Mouse (Mus musculus) limb, embryonic 11.5 days (tissue): ENCODE measurements around the gene Zc3h7b. TPM values are rescaled to one million over a fixed set of nuclear protein-coding genes. Genes with fewer than 3 reads are reported as not detected.
A peak's percentile ranks its signal among the peaks of the same experiment; 100 is the strongest.

ENCODE experiments used
- ATAC-seq: fragments of 200-750 bp; cut with Nextera tagmentation; 2 replicates; pipeline ENCODE4 v1.8.0; 2017; ENCODE audit warnings: low read depth; ENCODE audit not compliant: insufficient number of reproducible peaks, low FRiP score, low TSS enrichment
- DNase-seq: peaks from one replicate; pipeline ENCODE4 v3.0.0-alpha.2; 2015; ENCODE audit warnings: low spot score
- H3K27ac ChIP-seq: fragments of 300-500 bp; sonication (generic); replicated peaks from 2 replicates; pipeline ENCODE4 v1.5.1; 2014; ENCODE audit warnings: low read depth, mild to moderate bottlenecking, low read length
- H3K27me3 ChIP-seq: fragments of 300-500 bp; sonication (generic); 2 replicates; pipeline ENCODE4 v1.6.1; 2014; ENCODE audit warnings: mild to moderate bottlenecking, low read length, mixed read lengths; ENCODE audit not compliant: control insufficient read depth, insufficient read depth
- H3K36me3 ChIP-seq: fragments of 300-500 bp; sonication (generic); 2 replicates; pipeline ENCODE4 v1.6.1; 2014; ENCODE audit warnings: mild to moderate bottlenecking, low read length, moderate library complexity, mixed read lengths; ENCODE audit not compliant: control insufficient read depth, insufficient read depth
- H3K4me1 ChIP-seq: fragments of 300-500 bp; sonication (generic); 2 replicates; pipeline ENCODE4 v1.6.1; 2014; ENCODE audit warnings: low read length, mixed read lengths; ENCODE audit not compliant: control insufficient read depth, insufficient read depth
- H3K4me2 ChIP-seq: fragments of 300-500 bp; sonication (generic); 2 replicates; pipeline ENCODE4 v1.6.1; 2014; ENCODE audit warnings: low read depth, mild to moderate bottlenecking, moderate library complexity; ENCODE audit not compliant: severe bottlenecking
- H3K4me3 ChIP-seq: fragments of 300-500 bp; sonication (generic); 2 replicates; pipeline ENCODE4 v1.5.1; 2014; ENCODE audit warnings: low read depth, low read length
- H3K9ac ChIP-seq: fragments of 300-500 bp; sonication (generic); 2 replicates; pipeline ENCODE4 v1.6.1; 2014; ENCODE audit warnings: mild to moderate bottlenecking, low read length
- H3K9me3 ChIP-seq: fragments of 300-500 bp; sonication (generic); 2 replicates; pipeline ENCODE4 v1.6.1; 2016; ENCODE audit warnings: low read length; ENCODE audit not compliant: control insufficient read depth
- WGBS: fragments of 180-500 bp; shearing (Covaris S2); extraction: QIAGEN DNeasy Blood & Tissue Kit; methylation state at CpG from one replicate; pipeline ENCODE4 v1.1.7; 2014; 5-methylcytosine and 5-hydroxymethylcytosine counted together
- polyA plus RNA-seq: library from polyadenylated mRNA; unstranded; fragments of >200 nt; fragmentation: Nextera tagmentation; extraction: Ambion mirVana; gene quantifications from 2 replicates; pipeline ENCODE4 v1.2.1, GENCODE M21; 2014

Zc3h7b gene
- polyA plus RNA-seq, 1 experiment from 2014 or later, result 57.9 TPM

- DNase-seq (no peak), ATAC-seq (no peak)
- Histone ChIP-seq H3K9ac (no peak overlapping the region; the same call in 1 of the 2 replicates), H3K9me3 (no peaks in the 10 kb centered on the region), H3K4me1 (0 out of 2 replicates have a peak, but pooled peaks cover 6% of the 10 kb centered on the region), H3K27ac (no peak overlapping the region), H3K27me3 (no peaks in the 10 kb centered on the region), H3K4me2 (peak overlapping the region; percentile 81; the same call in 1 of the 2 replicates), H3K4me3 (no peak overlapping the region; the same call in 1 of the 2 replicates), H3K36me3 (no peaks in the 10 kb centered on the region)
- 62% methylated on average over 1 of the region's 1 CpGs for WGBS
These were observed 64.7 kb downstream of the Zc3h7b start for GRCm38 (mm10) chr15:81809550-81809949.

- Histone ChIP-seq H3K4me2 (peak overlapping the region; percentile 81), H3K27ac (peak overlapping the region; percentile 8; the same call in 1 of the 2 replicates), H3K27me3 (no peaks in the 10 kb centered on the region), H3K9ac (peak overlapping the region; percentile 38), H3K9me3 (no peaks in the 10 kb centered on the region), H3K36me3 (no peaks in the 10 kb centered on the region), H3K4me3 (peak overlapping the region; percentile 75), H3K4me1 (0 out of 2 replicates have a peak, but pooled peaks cover 6% of the 10 kb centered on the region)
- ATAC-seq (no peak), DNase-seq (peak; percentile 58)
- WGBS, result 1% methylated on average over 10 of the region's 10 CpGs
These were observed 65.3 kb downstream of the Zc3h7b start for GRCm38 (mm10) chr15:81810150-81810549.

DNA sequence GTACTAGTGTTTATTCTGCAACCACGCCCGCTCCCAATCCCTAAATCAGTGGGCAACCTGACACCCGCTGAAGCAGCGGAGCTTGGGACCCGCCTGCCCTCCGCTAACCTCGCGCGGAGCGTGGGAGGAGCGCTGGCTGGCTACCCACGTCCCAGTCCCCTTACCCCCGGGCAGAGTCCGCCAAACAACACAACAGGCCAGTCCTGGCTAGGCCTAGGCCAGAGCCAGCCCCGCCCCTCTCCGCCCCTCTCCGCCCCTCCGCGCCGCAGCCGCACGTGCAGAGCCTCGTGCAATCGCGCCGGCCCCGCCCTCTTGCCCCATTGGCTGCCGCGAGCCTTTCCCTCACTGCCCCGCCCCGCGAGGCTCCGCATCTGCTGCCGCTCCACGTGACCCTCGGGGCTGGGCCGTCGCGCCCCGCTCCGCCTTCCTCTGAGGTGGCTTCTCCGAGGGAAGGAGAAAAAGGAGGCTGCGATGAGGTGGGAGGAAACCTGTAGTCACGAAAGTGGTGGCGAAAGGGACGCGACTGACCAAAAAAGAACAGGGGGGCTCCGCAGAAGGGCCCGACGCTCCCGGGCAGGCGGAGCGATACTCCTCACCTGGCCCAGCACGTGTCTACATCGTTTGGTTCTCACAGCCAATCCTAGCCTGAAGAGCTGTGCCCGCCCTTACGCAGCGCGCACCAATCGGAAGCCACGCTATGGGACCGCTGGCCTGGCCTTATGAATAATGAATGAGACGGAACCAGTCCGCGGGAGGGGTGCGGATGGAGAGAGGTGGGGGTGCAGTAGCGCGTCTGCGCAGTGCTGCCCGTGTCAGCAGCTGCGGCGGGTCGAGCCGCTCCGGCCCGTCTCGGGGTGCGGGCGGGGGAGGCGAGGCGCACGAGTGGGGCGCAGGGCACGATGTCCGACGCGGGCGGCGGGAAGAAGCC is 66.1 kb downstream of the Zc3h7b start:
- ATAC-seq, result peak; percentile 99
- under 1% methylated on average over 88 of the region's 89 CpGs for WGBS
- Histone ChIP-seq H3K9me3 (no peaks in the 10 kb centered on the region), H3K4me3 (peak overlapping the region; percentile 75), H3K4me2 (peak overlapping the region; percentile 81), H3K27me3 (no peaks in the 10 kb centered on the region), H3K27ac (peak overlapping the region; percentile 8; the same call in 1 of the 2 replicates), H3K9ac (peak overlapping the region; percentile 72), H3K36me3 (0 out of 2 replicates have a peak, but pooled peaks cover 2% of the 10 kb centered on the region), H3K4me1 (0 out of 2 replicates have a peak, but pooled peaks cover 6% of the 10 kb centered on the region)
- DNase-seq, result peak; percentile 99

GRCm38 (mm10) chr15:81811599-81811996 is 66.7 kb downstream of the Zc3h7b start:
- H3K27ac ChIP-seq, result no peak overlapping the region; the same call in 1 of the 2 replicates
- H3K4me2 ChIP-seq, result peak overlapping the region; percentile 81
- no peaks in the 10 kb centered on the region for H3K9me3 ChIP-seq
- peak overlapping the region; percentile 72 for H3K9ac ChIP-seq
- WGBS, result 2% methylated on average over 21 of the region's 26 CpGs
- peaks cover 4% of the 10 kb centered on the region; the same call in 1 of the 2 replicates for H3K36me3 ChIP-seq
- no peaks in the 10 kb centered on the region for H3K27me3 ChIP-seq
- peak; percentile 22 for ATAC-seq
- peak overlapping the region; percentile 75 for H3K4me3 ChIP-seq
- DNase-seq, result no peak
- 0 out of 2 replicates have a peak, but pooled peaks cover 6% of the 10 kb centered on the region for H3K4me1 ChIP-seq

DNA sequence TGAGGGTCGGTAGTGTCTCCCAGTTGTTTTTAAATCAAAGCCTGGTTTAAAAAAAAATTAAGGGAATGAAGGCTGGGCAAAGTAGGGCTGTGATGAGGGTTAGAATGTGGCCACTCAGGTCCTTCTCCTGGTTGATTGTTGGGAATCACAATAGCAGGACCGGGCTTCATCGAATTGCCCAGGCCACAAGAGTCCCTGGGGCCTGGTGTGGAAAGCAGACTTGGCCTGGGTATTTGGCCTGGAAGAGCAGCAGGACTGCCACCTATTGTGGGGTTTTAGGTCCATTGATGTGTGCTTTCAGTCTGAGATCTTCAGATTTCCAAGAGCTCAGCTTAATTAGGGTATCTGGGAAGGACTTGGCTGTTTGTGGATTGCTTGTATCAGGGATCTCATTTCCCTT is 67.4 kb downstream of the Zc3h7b start:
- DNase-seq, result no peak
- H3K36me3 ChIP-seq, result peaks cover 4% of the 10 kb centered on the region; the same call in 1 of the 2 replicates
- H3K4me3 ChIP-seq, result peak overlapping the region; percentile 75
- peak overlapping the region; percentile 81 for H3K4me2 ChIP-seq
- no peaks in the 10 kb centered on the region for H3K9me3 ChIP-seq
- WGBS, result 53% methylated on average over 3 of the region's 3 CpGs
- H3K4me1 ChIP-seq, result 0 out of 2 replicates have a peak, but pooled peaks cover 6% of the 10 kb centered on the region
- no peak overlapping the region for H3K27ac ChIP-seq
- no peaks in the 10 kb centered on the region for H3K27me3 ChIP-seq
- no peak for ATAC-seq
- peak overlapping the region; percentile 72 for H3K9ac ChIP-seq

DNA sequence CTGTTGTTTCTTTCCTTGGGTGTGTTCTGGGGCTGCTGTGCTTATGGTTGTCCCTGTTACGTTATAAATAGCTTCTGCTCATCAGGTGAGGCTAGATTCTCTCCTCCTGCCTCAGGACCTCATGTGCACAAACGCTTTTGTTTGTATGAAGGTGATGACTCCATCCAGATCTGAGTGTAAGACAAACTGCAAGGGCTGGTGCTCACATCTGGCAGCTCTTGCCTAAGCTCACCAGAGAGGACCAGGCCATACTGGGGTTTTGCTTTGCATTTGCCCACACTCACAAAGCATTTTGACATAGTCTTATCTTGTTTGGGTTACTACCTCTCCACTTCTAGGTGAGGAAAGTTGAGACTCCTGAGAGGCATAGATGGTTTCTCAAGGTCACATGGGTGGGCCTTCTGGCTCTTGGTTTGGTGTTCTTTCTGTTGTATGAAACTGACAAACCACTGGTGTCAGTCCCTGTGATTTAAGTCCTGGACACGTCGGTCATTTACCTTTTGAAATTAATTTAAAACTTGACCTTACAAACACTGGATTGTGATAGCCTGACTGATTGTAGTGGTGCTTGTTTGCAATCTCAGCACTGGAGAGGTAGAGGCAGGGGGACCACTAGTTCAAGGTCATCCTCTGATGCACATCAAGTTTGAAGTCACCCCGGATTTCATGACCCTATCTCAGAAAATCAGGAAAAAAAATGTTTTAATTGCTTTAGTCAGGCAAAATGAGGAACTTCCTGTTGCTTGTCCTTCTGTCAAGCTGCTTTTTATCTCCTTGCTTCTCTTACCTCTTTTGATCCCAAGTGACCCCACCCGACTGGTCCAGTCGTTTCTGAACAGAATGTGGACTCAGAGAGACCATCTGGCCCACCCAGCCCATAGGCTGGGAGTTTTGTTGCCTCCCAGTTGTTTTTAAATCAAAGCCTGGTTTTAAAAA is 68.1 kb downstream of the Zc3h7b start:
- no peaks in the 10 kb centered on the region for H3K9me3 ChIP-seq
- H3K4me2 ChIP-seq, result peak overlapping the region; percentile 81; the same call in 1 of the 2 replicates
- ATAC-seq (no peak), DNase-seq (no peak)
- H3K4me1 ChIP-seq, result 0 out of 2 replicates have a peak, but pooled peaks cover 6% of the 10 kb centered on the region
- 67% methylated on average over 7 of the region's 7 CpGs for WGBS
- H3K4me3 ChIP-seq, result no peak overlapping the region
- peak overlapping the region; percentile 72; the same call in 1 of the 2 replicates for H3K9ac ChIP-seq
- no peaks in the 10 kb centered on the region for H3K27me3 ChIP-seq
- H3K36me3 ChIP-seq, result peaks cover 4% of the 10 kb centered on the region; the same call in 1 of the 2 replicates
- H3K27ac ChIP-seq, result no peak overlapping the region

GRCm38 (mm10) chr15:81813986-81814705 is 69.3 kb downstream of the Zc3h7b start:
- peaks cover 5% of the 10 kb centered on the region; the same call in 1 of the 2 replicates for H3K36me3 ChIP-seq

More at GRCm38 (mm10) chr15:81813986-81814705, 69.3 kb downstream of the Zc3h7b start:
- Histone ChIP-seq H3K27me3 (no peaks in the 10 kb centered on the region), H3K4me1 (0 out of 2 replicates have a peak, but pooled peaks cover 6% of the 10 kb centered on the region), H3K9ac (no peak overlapping the region), H3K9me3 (no peaks in the 10 kb centered on the region), H3K4me2 (no peak overlapping the region), H3K27ac (no peak overlapping the region), H3K4me3 (no peak overlapping the region)
- no peak for ATAC-seq
- 91% methylated on average over 5 of the region's 5 CpGs for WGBS
- DNase-seq, result no peak
